ENCODE assay signal across 8 mouse cellular contexts in genomic region chr6:83775638-83776293, GRCm38 (mm10). TPM values are rescaled to one million over a fixed set of nuclear protein-coding genes. Genes with fewer than 3 reads are reported as not detected.
DNase-seq lines count a peak whose midpoint lies in the region; ATAC-seq lines count a peak whose summit lies in the region.

Gene Tex261, minus strand, starts transcription at chr6:83775813.

- no peaks in the 10 kb centered on the region for H3K27me3 ChIP-seq in heart, embryonic 14.5 days (ENCODE audit: control insufficient read depth, insufficient read depth, low read length)
- no peaks in the 10 kb centered on the region for H3K27me3 ChIP-seq in liver, embryonic 13.5 days
- no peaks in the 10 kb centered on the region for H3K27me3 ChIP-seq in stomach, embryonic 16.5 days (ENCODE audit: control insufficient read depth, insufficient read depth, low read length)

- peak within 1 kb of the TSS; percentile 63 to 78 for H3K4me3 ChIP-seq in heart, embryonic 14.5 days (ENCODE audit: control insufficient read depth in 1 of 2, insufficient read depth in 1 of 2, low read depth in 1 of 2, low read length in 2 of 2)
- peak within 1 kb of the TSS; percentile 96 for H3K4me3 ChIP-seq in liver, embryonic 13.5 days (replicated peaks)
- peak within 1 kb of the TSS; percentile 58 for H3K4me3 ChIP-seq in stomach, embryonic 16.5 days (replicated peaks; ENCODE audit: low read length)

- H3K4me2 ChIP-seq in heart, embryonic 14.5 days (ENCODE audit: low read length): peak within 1 kb of the TSS; percentile 88
- H3K4me2 ChIP-seq in liver, embryonic 13.5 days: peak within 1 kb of the TSS; percentile 91
- peak within 1 kb of the TSS; percentile 82 for H3K4me2 ChIP-seq in stomach, embryonic 16.5 days (ENCODE audit: low read depth, low read length)

- peak within 1 kb of the TSS; percentile 81 for H3K9ac ChIP-seq in heart, embryonic 14.5 days (ENCODE audit: low read length)
- peak within 1 kb of the TSS; percentile 95 for H3K9ac ChIP-seq in liver, embryonic 13.5 days
- H3K9ac ChIP-seq in stomach, embryonic 16.5 days (ENCODE audit: low read length): peak within 1 kb of the TSS; percentile 86

- peaks cover 27% of the 10 kb centered on the region for H3K36me3 ChIP-seq in heart, embryonic 14.5 days (ENCODE audit: control insufficient read depth, insufficient read depth, low read length)
- H3K36me3 ChIP-seq in liver, embryonic 13.5 days: peaks cover 27% of the 10 kb centered on the region
- H3K36me3 ChIP-seq in stomach, embryonic 16.5 days (ENCODE audit: control insufficient read depth, insufficient read depth, low read length): peaks cover 3% of the 10 kb centered on the region; the same call in 1 of the 2 replicates

- peak; percentile 91 for ATAC-seq in CD4-positive, CD25-positive, alpha-beta regulatory T cell, adult 4 months
- peak; percentile 92 for ATAC-seq in heart, embryonic 14.5 days (ENCODE audit: insufficient number of reproducible peaks, insufficient read depth, low FRiP score, low read depth)
- peak; percentile 94 for ATAC-seq in liver, embryonic 13.5 days (ENCODE audit: low read depth)
- peak; percentile 96 for ATAC-seq in stomach, embryonic 16.5 days (ENCODE audit: insufficient read depth, low FRiP score)

- peak; percentile 73 for DNase-seq in c-Kit-negative CD71-positive TER-119-positive erythroid progenitor cells, embryonic 14.5 days (ENCODE audit: low read depth, low spot score)
- peak; percentile 73 for DNase-seq in fibroblast of lung, adult 2 months (ENCODE audit: low read depth)
- peak; percentile 93 for DNase-seq in kidney, postnatal 14 days
- peak; percentile 80 for DNase-seq in liver, embryonic 13.5 days
- DNase-seq in neural tube, embryonic 10.5 days (ENCODE audit: extremely low spot score, low spot score): peak; percentile 89

- 1% methylated on average over 36 of the region's 45 CpGs for WGBS in heart, embryonic 14.5 days
- under 1% methylated on average over 45 of the region's 45 CpGs for WGBS in liver, embryonic 13.5 days (ENCODE audit: insufficient replicate concordance)
- WGBS in stomach, embryonic 16.5 days: 0% methylated on average over 45 of the region's 45 CpGs

- peaks cover 7 to 17% of the 10 kb centered on the region in 2 experiments; a peak in 3 of 4 replicates for H3K4me1 ChIP-seq in heart, embryonic 14.5 days (ENCODE audit: control insufficient read depth in 2 of 2, insufficient read depth in 2 of 2, low read length in 2 of 2)
- H3K4me1 ChIP-seq in liver, embryonic 13.5 days (replicated peaks): peaks cover 28% of the 10 kb centered on the region
- H3K4me1 ChIP-seq in stomach, embryonic 16.5 days (ENCODE audit: control insufficient read depth, insufficient read depth, low read length): peaks cover 14% of the 10 kb centered on the region

- no peaks in the 10 kb centered on the region for H3K9me3 ChIP-seq in heart, embryonic 14.5 days (ENCODE audit: control insufficient read depth, low read length)
- no peaks in the 10 kb centered on the region for H3K9me3 ChIP-seq in liver, embryonic 13.5 days (replicated peaks)
- no peaks in the 10 kb centered on the region for H3K9me3 ChIP-seq in stomach, embryonic 16.5 days (replicated peaks; ENCODE audit: control insufficient read depth, low read length)

- peak within 1 kb of the TSS; percentile 88 to 93 for H3K27ac ChIP-seq in heart, embryonic 14.5 days (replicated peaks in 1 of 2; ENCODE audit: control insufficient read depth in 1 of 2, insufficient read depth in 1 of 2, low read depth in 2 of 2, low read length in 2 of 2)
- peak within 1 kb of the TSS; percentile 89 for H3K27ac ChIP-seq in liver, embryonic 13.5 days
- H3K27ac ChIP-seq in stomach, embryonic 16.5 days (ENCODE audit: low read length): peak within 1 kb of the TSS; percentile 95

RNA-seq across cellular contexts. Expression of gene Tex261, which starts in this region (rescaled TPM):
- 10 to 100 TPM; 78.1 to 88.1 TPM for polyA plus RNA-seq in CD4-positive, CD25-positive, alpha-beta regulatory T cell, adult 4 months (2017; shearing (Covaris generic))
- 70.3 and 75.9 TPM in 2 replicates for polyA plus RNA-seq in heart, embryonic 14.5 days (2014; fragmentation: Nextera tagmentation; extraction: Ambion mirVana)
- polyA plus RNA-seq in liver, embryonic 13.5 days (2015; fragmentation: Nextera tagmentation; extraction: Ambion mirVana): 50.1 and 57.5 TPM in 2 replicates
- 79.5 and 82.1 TPM in 2 replicates for polyA plus RNA-seq in stomach, embryonic 16.5 days (2015; fragmentation: Nextera tagmentation; extraction: Ambion mirVana)

Comparison
In these comparisons a context has a peak if more than half of its experiments do, and no peak if none do; other contexts are left out.
1. Peak in every context shown above with its lines: DNase-seq, ATAC-seq, H3K4me3 ChIP-seq and H3K27ac ChIP-seq.